Mouse (Mus musculus) heart, postnatal 0 days (tissue): ENCODE data around the gene Zscan5b. TPM values are rescaled to one million over a fixed set of nuclear protein-coding genes. Genes with fewer than 3 reads are reported as not detected.

Experiments
- ATAC-seq: fragments of 200-750 bp; cut with Nextera tagmentation; 2 replicates; pipeline ENCODE4 v1.8.0; 2017; ENCODE audit warnings: low read depth, moderate number of reproducible peaks, moderate library complexity; ENCODE audit not compliant: insufficient read depth
- DNase-seq: peaks from one replicate; pipeline ENCODE4 v3.0.0-alpha.2; 2016; ENCODE audit warnings: low spot score
- H3K27ac ChIP-seq: fragments of 300-500 bp; sonication (generic); 2 replicates; pipeline ENCODE4 v1.5.1; 2014; ENCODE audit warnings: low read depth, mild to moderate bottlenecking
- H3K27me3 ChIP-seq: fragments of 300-500 bp; sonication (generic); 2 replicates; pipeline ENCODE4 v1.6.1; 2014; ENCODE audit warnings: low read length, mixed read lengths; ENCODE audit not compliant: control insufficient read depth, insufficient read depth
- H3K36me3 ChIP-seq: fragments of 300-500 bp; sonication (generic); replicated peaks from 2 replicates; pipeline ENCODE4 v1.6.1; 2014; ENCODE audit warnings: low read length, mixed read lengths; ENCODE audit not compliant: control insufficient read depth, insufficient read depth
- H3K4me1 ChIP-seq: fragments of 300-500 bp; sonication (generic); 2 replicates; pipeline ENCODE4 v1.6.1; 2014; ENCODE audit warnings: antibody characterized with exemption; ENCODE audit not compliant: control insufficient read depth, insufficient read depth
- H3K4me2 ChIP-seq: fragments of 300-500 bp; sonication (generic); 2 replicates; pipeline ENCODE4 v1.6.1; 2014; ENCODE audit warnings: low read depth, mild to moderate bottlenecking, low read length, moderate library complexity
- H3K4me3 ChIP-seq: fragments of 300-500 bp; sonication (generic); 2 replicates; pipeline ENCODE4 v1.5.1; 2014; ENCODE audit warnings: low read depth, low read length
- H3K9ac ChIP-seq: fragments of 300-500 bp; sonication (generic); replicated peaks from 2 replicates; pipeline ENCODE4 v1.6.1; 2014; ENCODE audit warnings: low read depth, low read length, mixed read lengths
- H3K9me3 ChIP-seq: fragments of 300-500 bp; sonication (generic); replicated peaks from 2 replicates; pipeline ENCODE4 v1.6.1; 2016; ENCODE audit warnings: low read length; ENCODE audit not compliant: control insufficient read depth
- CTCF ChIP-seq: IDR thresholded peaks from 2 replicates; pipeline ENCODE4 v1.5.1; 2016; ENCODE audit warnings: antibody characterized with exemption, control low read depth, low read depth
- EP300 ChIP-seq: IDR thresholded peaks from 2 replicates; pipeline ENCODE4 v1.6.1; 2016; ENCODE audit warnings: antibody characterized with exemption, low read depth
- WGBS: fragments of 180-500 bp; shearing (Covaris S2); extraction: QIAGEN DNeasy Blood & Tissue Kit; methylation state at CpG from one replicate; pipeline ENCODE4 v1.1.7; 2014; 5-methylcytosine and 5-hydroxymethylcytosine counted together
- polyA plus RNA-seq: library from polyadenylated mRNA; unstranded; fragments of >200 nt; fragmentation: Nextera tagmentation; extraction: Ambion mirVana; gene quantifications from 2 replicates; pipeline ENCODE4 v1.2.1, GENCODE M21; 2015
- total RNA-seq: library from RNA; depleted of rRNA; stranded (reverse); fragments of >200 nt; gene quantifications from 2 replicates; pipeline ENCODE4 v1.2.3, GENCODE M21; 2014; ENCODE audit warnings: low replicate concordance

Gene Zscan5b
- total and polyA plus RNA-seq, 2 experiments from 2014 or later: not detected

DNA sequence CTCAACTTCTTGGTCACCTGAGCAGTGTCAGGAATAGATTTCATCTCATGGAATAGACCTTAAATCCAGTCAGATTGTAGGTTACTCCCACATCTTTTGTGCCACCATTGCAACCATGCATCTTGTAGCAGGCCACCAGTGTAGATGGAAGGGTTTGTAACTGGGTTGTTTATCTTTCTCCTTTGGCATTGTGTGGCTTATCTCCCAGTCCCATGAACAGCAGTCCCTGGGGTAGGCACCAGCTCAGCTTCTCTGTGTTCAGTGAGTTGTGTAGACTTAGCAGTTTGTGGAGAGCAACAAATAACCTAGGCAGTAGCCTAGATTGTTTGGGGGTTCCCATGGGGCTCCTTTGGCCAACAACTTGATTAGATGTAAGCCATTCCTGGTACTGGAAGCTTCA, 39.2 kb upstream of the Zscan5b start:
- peaks cover 10% of the 10 kb centered on the region for H3K36me3 ChIP-seq
- no peak for DNase-seq

GRCm38 (mm10) chr7:6183802-6184201, 38.3 kb upstream of the Zscan5b start:
- Histone ChIP-seq H3K9me3 (no peaks in the 10 kb centered on the region), H3K4me2 (no peak overlapping the region), H3K4me1 (peaks cover 3% of the 10 kb centered on the region; the same call in 1 of the 2 replicates), H3K27ac (peak overlapping the region; percentile 52; the same call in 1 of the 2 replicates), H3K36me3 (peaks cover 18% of the 10 kb centered on the region), H3K4me3 (no peak overlapping the region), H3K27me3 (no peaks in the 10 kb centered on the region), H3K9ac (no peak overlapping the region)
- 77% methylated on average over 19 of the region's 19 CpGs for WGBS
- TF ChIP-seq CTCF: no peak
- TF ChIP-seq EP300: no peak
- ATAC-seq (no peak), DNase-seq (no peak)

More for the DNA sequence above, 39.2 kb upstream of the Zscan5b start:
- H3K4me3 ChIP-seq: no peak overlapping the region
- H3K9me3 ChIP-seq: no peaks in the 10 kb centered on the region
- H3K4me1 ChIP-seq: peaks cover 3% of the 10 kb centered on the region; the same call in 1 of the 2 replicates
- H3K27me3 ChIP-seq: no peaks in the 10 kb centered on the region
- TF ChIP-seq CTCF (no peak), EP300 (no peak)
- H3K27ac ChIP-seq: no peak overlapping the region
- H3K4me2 ChIP-seq: no peak overlapping the region
- ATAC-seq: no peak
- no peak overlapping the region for H3K9ac ChIP-seq

DNA sequence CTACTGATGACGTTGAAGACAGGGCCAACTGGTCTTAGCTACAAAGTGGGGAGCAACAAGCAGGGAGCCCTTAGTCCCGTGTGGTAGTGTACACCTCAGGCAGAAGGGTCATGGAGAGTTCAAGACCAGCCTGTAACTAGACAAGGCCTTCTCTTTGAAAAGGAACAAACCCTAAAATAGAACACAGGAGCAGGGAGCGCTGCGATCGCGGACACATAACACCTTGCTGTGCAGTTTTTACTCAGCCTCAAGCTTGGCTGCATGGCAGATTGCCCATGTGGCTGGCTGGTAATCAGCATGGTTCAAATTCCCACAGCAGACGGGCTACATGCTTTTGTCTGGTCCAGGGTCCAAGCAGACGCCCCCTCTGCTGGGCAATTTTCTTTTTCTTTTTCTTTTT, 37.6 kb upstream of the Zscan5b start:
- TF ChIP-seq CTCF (no peak), EP300 (no peak)
- Histone ChIP-seq H3K4me2 (no peak overlapping the region), H3K27ac (peak overlapping the region; percentile 52; the same call in 1 of the 2 replicates), H3K9ac (no peak overlapping the region), H3K4me3 (no peak overlapping the region), H3K27me3 (0 out of 2 replicates have a peak, but pooled peaks cover 3% of the 10 kb centered on the region), H3K4me1 (peaks cover 3% of the 10 kb centered on the region; the same call in 1 of the 2 replicates), H3K9me3 (no peaks in the 10 kb centered on the region), H3K36me3 (peaks cover 25% of the 10 kb centered on the region)
- ATAC-seq: peak; percentile 69
- no peak for DNase-seq
- 39% methylated on average over 8 of the region's 8 CpGs for WGBS

DNA sequence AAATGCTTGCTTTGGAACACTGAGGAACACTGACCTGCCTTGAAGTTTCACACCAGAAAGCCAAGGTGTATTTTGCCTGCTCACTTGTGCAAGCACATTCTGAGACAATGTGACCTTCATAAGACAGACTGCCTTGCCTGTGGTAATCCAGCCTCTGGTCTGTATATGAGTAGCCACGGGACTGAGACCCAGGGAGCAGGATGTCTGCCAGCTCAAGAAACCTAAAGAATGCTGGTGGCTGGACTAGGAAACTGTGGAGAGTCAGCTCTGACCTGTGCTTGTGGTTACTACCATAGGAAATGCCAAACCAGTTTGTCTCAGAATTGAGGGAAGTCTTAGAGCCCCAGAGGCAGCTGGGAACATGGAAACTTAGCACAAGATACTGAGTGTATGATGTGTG, 36.7 kb upstream of the Zscan5b start:
- TF ChIP-seq CTCF: no peak
- no peak for TF ChIP-seq EP300
- Histone ChIP-seq H3K9ac (no peak overlapping the region), H3K9me3 (no peaks in the 10 kb centered on the region), H3K4me3 (no peak overlapping the region), H3K27ac (0 out of 2 replicates have a peak overlapping the region, but pooled peaks have one; percentile 25), H3K36me3 (peaks cover 30% of the 10 kb centered on the region), H3K4me2 (no peak overlapping the region), H3K27me3 (0 out of 2 replicates have a peak, but pooled peaks cover 4% of the 10 kb centered on the region), H3K4me1 (peaks cover 3% of the 10 kb centered on the region; the same call in 1 of the 2 replicates)
- WGBS: 50% methylated on average over 1 of the region's 1 CpGs
- no peak for DNase-seq
- no peak for ATAC-seq

GRCm38 (mm10) chr7:6186176-6186575, 35.9 kb upstream of the Zscan5b start:
- H3K4me2 ChIP-seq: no peak overlapping the region
- H3K9me3 ChIP-seq: no peaks in the 10 kb centered on the region
- peaks cover 30% of the 10 kb centered on the region for H3K36me3 ChIP-seq
- H3K4me3 ChIP-seq: no peak overlapping the region
- ATAC-seq (no peak), DNase-seq (no peak)
- no peak overlapping the region for H3K27ac ChIP-seq
- H3K4me1 ChIP-seq: peaks cover 3% of the 10 kb centered on the region; the same call in 1 of the 2 replicates
- 0 out of 2 replicates have a peak, but pooled peaks cover 4% of the 10 kb centered on the region for H3K27me3 ChIP-seq
- H3K9ac ChIP-seq: no peak overlapping the region
- WGBS: 94% methylated on average over 2 of the region's 2 CpGs
- no peak for TF ChIP-seq EP300
- no peak for TF ChIP-seq CTCF

GRCm38 (mm10) chr7:6186756-6187155, 35.3 kb upstream of the Zscan5b start:
- H3K27me3 ChIP-seq: 0 out of 2 replicates have a peak, but pooled peaks cover 4% of the 10 kb centered on the region
- DNase-seq: no peak
- H3K4me3 ChIP-seq: no peak overlapping the region
- WGBS: 89% methylated on average over 2 of the region's 2 CpGs
- H3K4me2 ChIP-seq: no peak overlapping the region
- no peaks in the 10 kb centered on the region for H3K9me3 ChIP-seq
- no peak for ATAC-seq
- H3K4me1 ChIP-seq: peaks cover 3% of the 10 kb centered on the region; the same call in 1 of the 2 replicates
- no peak overlapping the region for H3K9ac ChIP-seq
- no peak for TF ChIP-seq CTCF
- no peak for TF ChIP-seq EP300
- H3K36me3 ChIP-seq: peaks cover 30% of the 10 kb centered on the region
- no peak overlapping the region for H3K27ac ChIP-seq
